Mouse (Mus musculus) erythroid progenitor cell, adult 5-6 weeks (primary cell): ENCODE data around the gene Capn11. TPM values are rescaled to one million over a fixed set of nuclear protein-coding genes. Genes with fewer than 3 reads are reported as not detected.

ENCODE experiments used
- ATAC-seq: replicated peaks from 2 replicates; pipeline ENCODE4 v1.8.0; 2016; ENCODE audit warnings: moderate number of reproducible peaks, mild to moderate bottlenecking, moderate TSS enrichment, inconsistent platforms; ENCODE audit not compliant: poor library complexity, low FRiP score, severe bottlenecking
- total RNA-seq, 2 experiments: library from RNA; stranded (forward) in 1 of 2; stranded (reverse) in 1 of 2; fragments of 150-400 nt in 1 of 2; fragments of 186-747, 209-891 nt in 1 of 2; gene quantifications; 2 replicates each; pipeline versions ENCODE4 v1.2.3 to v1.2.4; 2015 to 2017; ENCODE audit warnings: low replicate concordance in 2 of 2

The Capn11 gene
- total RNA-seq, 2 experiments from 2014 or later = 0.23 TPM; not detected in 1

- no peak for ATAC-seq
These were observed 56.1 kb downstream of the Capn11 start for GRCm38 (mm10) chr17:45602984-45603383.

- ATAC-seq = no peak
These were observed 57.2 kb downstream of the Capn11 start, which contains the start of gene Mymx for GRCm38 (mm10) chr17:45601877-45602304. Mymx (minus strand) TSS chr17:45602102.

DNA sequence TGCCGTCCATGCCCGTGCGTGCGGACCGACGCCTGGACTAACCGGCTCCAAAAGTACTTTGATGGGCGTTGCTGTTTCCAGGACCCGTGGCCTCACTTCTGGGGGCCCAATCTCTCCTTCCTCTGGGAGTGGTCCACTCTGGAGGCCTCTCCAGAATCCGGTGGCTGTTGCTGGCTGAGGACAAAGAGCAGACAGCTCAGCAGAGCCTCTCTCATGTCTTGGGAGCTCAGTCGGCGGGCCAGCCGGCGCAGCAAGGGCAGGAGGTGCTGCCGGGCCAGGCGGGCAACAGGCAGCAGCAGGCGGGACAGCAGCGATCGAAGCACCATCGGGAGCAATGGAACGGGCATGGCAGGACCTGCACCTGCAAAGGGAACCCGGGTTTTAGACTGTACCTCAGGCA, 57.8 kb downstream of the Capn11 start:
- no peak for ATAC-seq

GRCm38 (mm10) chr17:45600267-45600666, 58.9 kb downstream of the Capn11 start:
- no peak for ATAC-seq

GRCm38 (mm10) chr17:45599446-45600242, 59.5 kb downstream of the Capn11 start, which contains the start of gene Slc29a1:
Slc29a1 (minus strand) TSS chr17:45599606.
- ATAC-seq = no peak

GRCm38 (mm10) chr17:45598891-45599290, 60.2 kb downstream of the Capn11 start:
- ATAC-seq = no peak

- ATAC-seq = no peak
These were observed 60.7 kb downstream of the Capn11 start for GRCm38 (mm10) chr17:45598376-45598775.

- ATAC-seq = no peak
These were observed 61.3 kb downstream of the Capn11 start for GRCm38 (mm10) chr17:45597787-45598186.

- ATAC-seq = peak; percentile 56
These were observed 62.3 kb downstream of the Capn11 start for GRCm38 (mm10) chr17:45596631-45597396.

- ATAC-seq = no peak
These were observed 63.3 kb downstream of the Capn11 start for GRCm38 (mm10) chr17:45595736-45596390.

GRCm38 (mm10) chr17:45594881-45595735, 64.0 kb downstream of the Capn11 start:
- ATAC-seq = peak; percentile 61

DNA sequence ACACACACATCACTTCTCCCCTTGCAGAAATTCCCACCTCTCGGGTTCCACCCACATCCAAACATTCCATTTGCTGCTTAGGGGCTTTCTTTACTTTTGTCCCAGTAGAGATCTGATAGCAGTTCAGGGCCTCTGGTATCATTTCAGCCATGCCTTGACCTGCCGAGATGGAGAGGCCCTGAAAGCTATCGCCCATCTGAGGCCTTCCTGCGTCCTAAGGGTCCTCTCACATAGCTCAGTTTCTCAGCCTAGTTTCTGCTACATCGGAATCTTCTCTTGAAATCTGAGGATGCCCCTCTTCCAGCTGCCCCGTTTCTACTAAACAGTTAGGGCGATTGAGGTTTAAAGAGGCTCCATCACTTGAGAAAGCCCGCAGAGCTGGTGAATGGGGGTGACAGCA, 64.9 kb downstream of the Capn11 start:
- ATAC-seq = no peak

- peak; percentile 70 for ATAC-seq
These were observed 65.6 kb downstream of the Capn11 start for GRCm38 (mm10) chr17:45593479-45593878.

DNA sequence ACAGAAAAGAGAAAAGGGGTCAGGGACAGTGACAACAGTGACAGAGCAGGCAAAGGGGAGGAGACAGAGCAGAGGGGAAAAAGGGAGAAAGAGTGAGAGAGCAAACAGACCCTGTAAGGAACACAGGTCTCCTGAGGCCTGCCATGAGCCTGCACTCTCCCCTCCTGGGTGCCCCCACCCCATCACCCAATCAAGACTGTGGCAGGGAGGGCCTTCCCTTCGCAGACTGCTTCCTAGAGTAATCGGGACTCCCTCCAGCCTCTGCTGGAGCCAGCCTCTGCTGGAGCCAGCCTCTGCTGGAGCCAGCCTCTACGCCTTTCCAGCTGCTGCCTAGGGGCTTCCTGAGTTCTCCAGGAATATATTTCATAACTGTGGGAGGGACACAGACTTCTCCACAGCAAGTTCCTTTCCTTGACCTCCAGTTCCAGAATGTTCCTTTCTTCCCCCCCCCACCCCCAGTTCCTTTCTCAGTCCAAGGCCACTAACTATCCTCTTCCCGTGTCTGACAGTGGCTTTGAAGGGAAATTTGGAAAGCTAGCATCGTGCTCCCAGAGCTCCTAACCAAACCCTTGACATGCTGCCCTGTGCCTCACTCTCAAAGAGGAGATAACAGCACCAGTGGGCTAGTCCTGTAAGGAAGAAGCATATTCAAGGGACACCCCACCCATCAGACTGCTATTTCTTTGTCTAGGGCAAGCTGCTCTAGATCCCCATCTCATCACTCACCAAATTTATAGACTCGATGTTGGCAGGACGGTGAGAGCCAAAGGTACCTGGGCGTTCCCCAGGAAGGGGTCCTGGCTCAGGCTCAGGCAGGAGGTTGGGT, 66.3 kb downstream of the Capn11 start:
- peak; percentile 48 for ATAC-seq

DNA sequence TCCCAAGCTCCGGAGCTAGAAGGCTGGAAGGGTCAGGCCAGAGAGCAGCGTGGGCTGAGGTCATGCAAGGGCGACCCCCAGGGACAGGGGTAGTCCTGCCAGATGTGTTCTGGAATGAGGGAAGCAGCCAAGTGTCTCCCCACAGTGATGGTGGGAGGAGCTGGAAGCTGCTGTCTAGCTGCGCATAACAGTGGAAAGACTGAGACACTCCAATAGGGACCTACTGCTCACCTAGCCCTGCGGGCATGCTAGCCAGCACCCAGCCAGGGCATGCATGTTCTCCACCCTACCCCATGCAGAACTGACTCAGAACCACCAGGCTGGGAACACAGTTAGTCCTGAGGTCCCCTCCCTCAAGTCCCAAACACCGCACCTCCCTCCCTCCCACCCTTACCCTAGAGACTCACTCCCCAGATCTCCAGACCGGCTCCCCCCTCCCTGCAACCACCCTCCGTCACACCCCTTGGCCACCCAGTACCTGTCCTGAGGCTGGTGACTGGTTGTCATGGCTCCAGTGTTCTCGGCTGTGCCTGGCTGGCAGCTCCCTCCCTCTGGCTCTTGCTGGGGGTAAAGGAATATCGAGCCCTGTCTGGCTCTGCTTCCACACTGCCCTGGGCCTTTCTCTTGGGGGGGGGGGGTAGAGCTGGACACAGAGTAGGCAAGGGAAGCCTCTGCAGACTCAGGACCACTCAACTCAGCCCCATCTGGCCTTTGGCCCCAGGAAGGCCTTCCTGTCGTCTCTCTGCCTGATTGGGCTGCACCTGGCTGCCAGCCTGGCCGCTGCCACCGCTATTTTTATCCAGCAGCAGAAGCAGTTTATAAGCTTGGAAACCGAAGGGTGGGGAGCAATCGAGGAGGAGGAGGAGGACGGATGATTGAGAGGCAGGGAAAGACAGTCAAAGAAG, 67.2 kb downstream of the Capn11 start:
- ATAC-seq = no peak

DNA sequence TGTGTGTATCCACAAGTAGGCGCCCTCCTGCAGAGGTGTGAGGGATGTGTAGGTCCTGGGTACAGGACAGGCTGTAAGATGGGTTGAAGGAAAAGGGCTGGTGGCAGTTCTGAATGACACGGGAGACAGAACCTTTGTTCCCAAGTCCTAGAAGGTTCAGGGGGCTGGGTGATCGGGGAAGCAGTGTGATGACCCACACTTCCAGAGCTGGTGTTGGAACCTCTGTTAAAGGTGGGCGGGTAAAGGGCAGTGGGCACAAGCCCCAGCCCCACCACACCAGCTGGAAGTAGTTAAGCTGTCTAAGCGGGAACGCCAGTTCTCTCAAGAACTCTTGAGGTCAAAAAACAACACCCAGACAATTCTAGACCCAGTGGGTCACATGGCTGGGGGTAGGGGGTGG, 68.7 kb downstream of the Capn11 start:
- ATAC-seq = no peak

- no peak for ATAC-seq
These were observed 69.3 kb downstream of the Capn11 start for GRCm38 (mm10) chr17:45589844-45590243.

GRCm38 (mm10) chr17:45589236-45589635, 69.9 kb downstream of the Capn11 start:
- no peak for ATAC-seq
